Mouse (Mus musculus) lung, adult 2 months (tissue): ENCODE data around the gene Iqcg.

ENCODE experiments used
- CTCF ChIP-seq: fragments of 200-500 bp; IDR thresholded peaks from 2 replicates; pipeline ENCODE4 v1.5.1; 2011; ENCODE audit warnings: mild to moderate bottlenecking, low read length, control low read depth; ENCODE audit not compliant: insufficient read depth
- POLR2A ChIP-seq: fragments of 200-500 bp; IDR thresholded peaks from 2 replicates; pipeline ENCODE4 v1.6.1; 2011; ENCODE audit warnings: low read depth, mild to moderate bottlenecking, control low read depth, low read length, borderline replicate concordance; ENCODE audit errors: extremely low read depth

DNA sequence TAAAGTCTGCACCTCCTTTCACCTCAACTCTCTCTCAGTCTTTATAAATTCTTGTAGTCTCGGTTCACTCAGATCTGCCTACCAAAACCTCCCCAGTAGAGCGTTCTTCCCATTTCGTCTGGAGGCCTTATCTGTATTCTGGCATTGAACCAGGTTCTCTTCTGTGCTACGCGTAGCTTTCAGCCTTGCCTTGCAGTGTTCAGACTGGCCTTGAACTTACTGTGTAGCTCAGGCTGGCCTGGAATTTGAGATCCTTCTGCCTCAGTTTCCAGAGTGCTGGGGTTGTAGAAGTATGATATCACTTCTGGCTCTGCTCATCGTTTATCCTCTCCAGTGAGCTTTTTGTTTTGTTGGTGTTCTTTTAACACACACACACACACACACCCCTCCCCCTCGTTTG, 7.2 kb upstream of the Iqcg start:
- no peak for TF ChIP-seq CTCF
- no peak for TF ChIP-seq POLR2A
